Mouse (Mus musculus) small intestine, adult 2 months (tissue): ENCODE measurements around the gene Ntrk3. TPM values are rescaled to one million over a fixed set of nuclear protein-coding genes. Genes with fewer than 3 reads are reported as not detected.

Experiments
- H3K27ac ChIP-seq: fragments of 200-500 bp; 2 replicates; pipeline ENCODE4 v1.5.1; 2012; ENCODE audit warnings: low read depth, low read length, control low read depth, inconsistent platforms; ENCODE audit not compliant: insufficient read depth
- H3K27me3 ChIP-seq: fragments of 200-500 bp; 2 replicates; pipeline ENCODE4 v1.6.1; 2012; ENCODE audit warnings: mild to moderate bottlenecking, moderate library complexity, low read length, inconsistent platforms; ENCODE audit not compliant: control insufficient read depth, insufficient read depth
- H3K36me3 ChIP-seq: fragments of 200-500 bp; 2 replicates; pipeline ENCODE4 v1.6.1; 2012; ENCODE audit warnings: mild to moderate bottlenecking, low read length, control low read depth, inconsistent platforms; ENCODE audit not compliant: control insufficient read depth, insufficient read depth
- H3K4me1 ChIP-seq: fragments of 200-500 bp; 2 replicates; pipeline ENCODE4 v1.6.1; 2012; ENCODE audit warnings: low read length, inconsistent platforms, mixed read lengths; ENCODE audit not compliant: control insufficient read depth, insufficient read depth, insufficient read length
- H3K4me3 ChIP-seq: fragments of 200-500 bp; 2 replicates; pipeline ENCODE4 v1.5.1; 2012; ENCODE audit warnings: low read depth, mild to moderate bottlenecking, control low read depth, inconsistent platforms, low read length, moderate library complexity
- CTCF ChIP-seq: fragments of 200-500 bp; IDR thresholded peaks from 2 replicates; pipeline ENCODE4 v1.5.1; 2012; ENCODE audit warnings: low read depth, mild to moderate bottlenecking, control low read depth, inconsistent platforms, low read length, moderate library complexity, mixed read lengths; ENCODE audit not compliant: insufficient replicate concordance, insufficient read length; ENCODE audit errors: extremely low read depth
- POLR2A ChIP-seq: fragments of 200-500 bp; IDR thresholded peaks from 2 replicates; pipeline ENCODE4 v1.6.1; 2012; ENCODE audit warnings: low read depth, mild to moderate bottlenecking, control low read depth, inconsistent platforms, low read length, moderate library complexity
- WGBS: fragments of 180-500 bp; shearing (Covaris S2); methylation state at CpG from one replicate; pipeline ENCODE4 v1.1.7; 2018; 5-methylcytosine and 5-hydroxymethylcytosine counted together
- polyA plus RNA-seq: library from polyadenylated mRNA; depleted of rRNA; stranded (reverse); fragments of >200 nt; gene quantifications from 2 replicates; pipeline ENCODE4 v1.2.3, GENCODE M21; 2012

Gene Ntrk3
- polyA plus RNA-seq, 1 experiment, result 0.61 TPM

DNA sequence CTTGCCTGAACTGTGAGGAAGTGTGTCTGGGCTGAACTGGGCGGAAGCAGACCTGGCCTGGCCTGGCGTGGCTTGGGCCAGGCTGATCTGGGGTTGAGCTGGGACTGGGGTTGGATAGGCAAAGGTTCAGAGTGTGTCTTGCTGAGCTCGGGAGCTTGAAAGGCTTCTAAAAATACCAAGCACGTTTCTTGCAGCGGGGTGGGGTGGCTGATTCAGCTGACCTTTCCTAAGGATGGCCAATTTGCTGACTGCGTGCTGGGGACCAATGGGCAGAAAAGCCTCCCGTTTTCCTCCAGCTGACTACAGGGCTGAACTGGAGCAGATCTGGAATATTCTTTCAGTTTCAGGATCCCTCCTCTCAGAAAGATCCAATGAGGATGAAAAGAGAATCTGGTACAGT, 148.0 kb downstream of the Ntrk3 start:
- H3K4me3 ChIP-seq, result no peak overlapping the region
- WGBS, result 70% methylated on average over 7 of the region's 7 CpGs

GRCm38 (mm10) chr7:78586800-78587199, 151.0 kb downstream of the Ntrk3 start:
- TF ChIP-seq POLR2A (no peak), CTCF (no peak)
- 31% methylated on average over 3 of the region's 3 CpGs for WGBS
- Histone ChIP-seq H3K36me3 (no peaks in the 10 kb centered on the region), H3K27me3 (no peaks in the 10 kb centered on the region), H3K4me3 (no peak overlapping the region), H3K4me1 (no peaks in the 10 kb centered on the region), H3K27ac (no peak overlapping the region)

More for the DNA sequence above, 148.0 kb downstream of the Ntrk3 start:
- H3K27ac ChIP-seq, result no peak overlapping the region
- TF ChIP-seq CTCF, result no peak
- TF ChIP-seq POLR2A, result no peak
- H3K27me3 ChIP-seq, result no peaks in the 10 kb centered on the region
- no peaks in the 10 kb centered on the region for H3K36me3 ChIP-seq
- H3K4me1 ChIP-seq, result no peaks in the 10 kb centered on the region

DNA sequence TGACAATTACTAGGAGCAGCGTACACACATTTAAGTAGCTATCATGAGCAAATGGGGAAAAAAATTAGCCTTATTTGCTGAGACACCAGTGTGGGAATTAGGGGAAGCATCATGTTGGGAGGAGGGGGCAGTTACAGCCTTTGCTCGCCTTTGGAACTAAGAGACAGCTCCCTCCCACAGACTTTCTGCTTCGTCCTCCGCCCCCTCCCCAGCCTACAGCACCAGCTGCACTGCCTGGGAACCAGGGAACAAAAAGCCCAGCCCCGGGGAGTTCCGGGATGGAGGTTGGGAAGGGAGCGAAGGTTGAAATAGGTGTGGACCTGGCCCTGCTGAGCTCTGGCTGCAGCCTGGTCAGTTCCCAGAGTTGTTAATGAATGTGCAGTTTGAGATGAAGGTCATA, 151.9 kb downstream of the Ntrk3 start:
- TF ChIP-seq POLR2A (no peak), CTCF (no peak)
- WGBS, result 33% methylated on average over 7 of the region's 7 CpGs
- no peak overlapping the region for H3K27ac ChIP-seq

GRCm38 (mm10) chr7:78584936-78585335, 152.9 kb downstream of the Ntrk3 start:
- Histone ChIP-seq H3K27me3 (0 out of 2 replicates have a peak, but pooled peaks cover 7% of the 10 kb centered on the region), H3K4me3 (no peak overlapping the region), H3K4me1 (no peaks in the 10 kb centered on the region), H3K27ac (no peak overlapping the region), H3K36me3 (no peaks in the 10 kb centered on the region)
- WGBS, result 80% methylated on average over 2 of the region's 2 CpGs
- TF ChIP-seq CTCF, result no peak
- no peak for TF ChIP-seq POLR2A

More for the DNA sequence above, 151.9 kb downstream of the Ntrk3 start:
- Histone ChIP-seq H3K27me3 (0 out of 2 replicates have a peak, but pooled peaks cover 6% of the 10 kb centered on the region), H3K4me3 (no peak overlapping the region), H3K4me1 (no peaks in the 10 kb centered on the region), H3K36me3 (no peaks in the 10 kb centered on the region)

DNA sequence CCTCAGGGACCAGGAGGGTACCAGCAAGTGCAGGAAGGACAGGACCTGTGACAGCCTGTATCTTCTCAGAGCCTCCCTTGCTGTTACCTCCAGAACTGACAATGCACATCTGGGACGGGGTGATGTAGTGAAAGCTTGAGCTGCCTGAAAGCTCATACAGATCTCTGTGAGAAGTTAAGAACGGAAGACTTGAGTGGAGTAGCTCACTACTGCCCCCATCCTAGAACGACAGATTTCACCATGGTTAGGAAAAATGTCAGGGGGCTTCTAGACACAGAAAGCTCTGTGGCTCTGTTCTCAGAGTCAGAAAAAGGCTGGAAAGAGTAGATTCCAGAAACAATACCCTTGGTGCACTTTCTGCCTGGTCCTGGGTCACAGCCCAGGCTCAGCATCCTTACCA, 153.3 kb downstream of the Ntrk3 start:
- Histone ChIP-seq H3K4me1 (no peaks in the 10 kb centered on the region), H3K4me3 (no peak overlapping the region), H3K27me3 (peaks cover 8% of the 10 kb centered on the region; the same call in 1 of the 2 replicates), H3K36me3 (no peaks in the 10 kb centered on the region), H3K27ac (no peak overlapping the region)
- WGBS, result 13% methylated on average over 3 of the region's 3 CpGs
- TF ChIP-seq POLR2A (no peak), CTCF (no peak)

DNA sequence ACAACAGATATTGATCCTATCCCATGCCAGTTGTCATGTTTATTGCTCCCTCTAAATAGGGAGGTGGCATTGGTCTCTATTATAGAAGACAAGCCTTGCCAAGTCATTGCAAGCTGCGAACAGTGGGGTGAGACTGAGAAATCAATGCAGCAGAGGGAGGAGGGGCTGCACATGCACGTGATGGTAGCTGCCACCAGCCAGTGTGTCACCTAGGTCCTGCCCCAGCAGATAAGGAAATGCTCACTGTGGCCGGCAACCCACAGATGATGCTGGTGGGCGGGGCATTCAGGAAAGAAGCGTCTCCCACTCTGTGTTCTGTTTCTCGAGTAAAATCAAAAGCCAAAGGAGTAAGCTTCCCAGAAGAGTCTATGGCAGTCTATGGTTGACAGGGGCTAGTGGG, 154.1 kb downstream of the Ntrk3 start:
- Histone ChIP-seq H3K36me3 (no peaks in the 10 kb centered on the region), H3K27ac (no peak overlapping the region), H3K4me1 (peaks cover under 1% of the 10 kb centered on the region), H3K27me3 (peaks cover 15% of the 10 kb centered on the region; the same call in 1 of the 2 replicates), H3K4me3 (no peak overlapping the region)
- TF ChIP-seq CTCF (no peak), POLR2A (no peak)
- 22% methylated on average over 6 of the region's 6 CpGs for WGBS

- WGBS, result 23% methylated on average over 1 of the region's 1 CpGs
- H3K27ac ChIP-seq, result no peak overlapping the region
- peaks cover 3% of the 10 kb centered on the region for H3K4me1 ChIP-seq
- H3K36me3 ChIP-seq, result no peaks in the 10 kb centered on the region
- peaks cover 38% of the 10 kb centered on the region for H3K27me3 ChIP-seq
- TF ChIP-seq POLR2A, result no peak
- no peak for TF ChIP-seq CTCF
- no peak overlapping the region for H3K4me3 ChIP-seq
Measured at GRCm38 (mm10) chr7:78581341-78581740, 156.5 kb downstream of the Ntrk3 start.
